Mouse (Mus musculus): Measurements from ENCODE around the gene Artn. TPM values are rescaled to one million over a fixed set of nuclear protein-coding genes. Genes with fewer than 3 reads are reported as not detected.

Gene Artn
- polyA plus RNA-seq, 1 experiment from 2014 or later = not detected

- ATAC-seq (no peak), DNase-seq (ENCODE audit: low read depth, low spot score) (no peak)
- POLR2A ChIA-PET = interaction anchor here (0.9 kb wide), 1 partner anchor 67 kb away, joined by 3 read pairs; no protein-coding TSS in a partner anchor
- TF ChIP-seq CTCF (IDR thresholded peaks at IDR 0.05) = no peak
- H3K27me3 ChIP-seq = no peaks in the 10 kb centered on the region
- in situ Hi-C loops (cut with MboI; ENCODE audit: low pct_unique_long_range_greater_than_20kb) = no loop called here
- CTCF ChIA-PET = interaction anchor here (0.9 to 1.2 kb wide), 3 partner anchors 17 to 160 kb away, joined by 3 read pairs; no protein-coding TSS in a partner anchor
Measured at GRCm38 (mm10) chr4:117923450-117923849, 6.1 kb downstream of the Artn start.

GRCm38 (mm10) chr4:117921358-117921757, 8.2 kb downstream of the Artn start:
- ATAC-seq (no peak), DNase-seq (ENCODE audit: low read depth, low spot score) (no peak)
- ChIA-PET POLR2A (no interaction called here), CTCF (no interaction called here)
- H3K27me3 ChIP-seq = no peaks in the 10 kb centered on the region
- TF ChIP-seq CTCF (IDR thresholded peaks at IDR 0.05) = no peak
- in situ Hi-C loops (cut with MboI; ENCODE audit: low pct_unique_long_range_greater_than_20kb) = no loop called here

GRCm38 (mm10) chr4:117918762-117919161, 10.8 kb downstream of the Artn start:
- no peak for ATAC-seq
- TF ChIP-seq CTCF (IDR thresholded peaks at IDR 0.05) = no peak
- ChIA-PET CTCF (interaction anchor here (1.0 to 1.8 kb wide), 2 partner anchors 10 to 165 kb away, joined by 3 to 6 read pairs; partner anchors contain the start of gene Artn), POLR2A (no interaction called here)
- H3K27me3 ChIP-seq = no peaks in the 10 kb centered on the region
- in situ Hi-C loops (cut with MboI; ENCODE audit: low pct_unique_long_range_greater_than_20kb) = no loop called here
- no peak for DNase-seq (ENCODE audit: low read depth, low spot score)

GRCm38 (mm10) chr4:117918261-117918660, 11.3 kb downstream of the Artn start:
- POLR2A ChIA-PET = no interaction called here
- H3K27me3 ChIP-seq = no peaks in the 10 kb centered on the region
- in situ Hi-C loops (cut with MboI; ENCODE audit: low pct_unique_long_range_greater_than_20kb) = no loop called here
- DNase-seq (ENCODE audit: low read depth, low spot score) (no peak), ATAC-seq (no peak)
- CTCF ChIA-PET = interaction anchor here (1.0 to 1.8 kb wide), 2 partner anchors 10 to 165 kb away, joined by 3 to 6 read pairs; partner anchors contain the start of gene Artn
- no peak for TF ChIP-seq CTCF (IDR thresholded peaks at IDR 0.05)

GRCm38 (mm10) chr4:117917847-117918246, 11.7 kb downstream of the Artn start:
- ATAC-seq (no peak), DNase-seq (ENCODE audit: low read depth, low spot score) (no peak)
- TF ChIP-seq CTCF (IDR thresholded peaks at IDR 0.05) = no peak
- ChIA-PET CTCF (interaction anchor here (1.0 to 1.8 kb wide), 2 partner anchors 11 to 166 kb away, joined by 3 to 6 read pairs; partner anchors contain the start of gene Artn), POLR2A (no interaction called here)
- in situ Hi-C loops (cut with MboI; ENCODE audit: low pct_unique_long_range_greater_than_20kb) = no loop called here
- H3K27me3 ChIP-seq = no peaks in the 10 kb centered on the region

GRCm38 (mm10) chr4:117917402-117917801, 12.2 kb downstream of the Artn start:
- in situ Hi-C loops (cut with MboI; ENCODE audit: low pct_unique_long_range_greater_than_20kb) = no loop called here
- no peak for TF ChIP-seq CTCF (IDR thresholded peaks at IDR 0.05)
- POLR2A ChIA-PET = no interaction called here
- no peak for ATAC-seq
- CTCF ChIA-PET = interaction anchor here (1.0 to 1.8 kb wide), 2 partner anchors 11 to 166 kb away, joined by 3 to 6 read pairs; partner anchors contain the start of gene Artn
- no peak for DNase-seq (ENCODE audit: low read depth, low spot score)
- no peaks in the 10 kb centered on the region for H3K27me3 ChIP-seq

- in situ Hi-C loops (cut with MboI; ENCODE audit: low pct_unique_long_range_greater_than_20kb) = no loop called here
- ATAC-seq = no peak
Measured at GRCm38 (mm10) chr4:117916386-117916785, 13.2 kb downstream of the Artn start.

GRCm38 (mm10) chr4:117915489-117916105, 14.0 kb downstream of the Artn start:
- DNase-seq (ENCODE audit: low read depth, low spot score) (no peak), ATAC-seq (no peak)
- in situ Hi-C loops (cut with MboI; ENCODE audit: low pct_unique_long_range_greater_than_20kb) = no loop called here
- H3K27me3 ChIP-seq = no peaks in the 10 kb centered on the region
- no peak for TF ChIP-seq CTCF (IDR thresholded peaks at IDR 0.05)
- POLR2A ChIA-PET = interaction anchor here (0.7 kb wide), 1 partner anchor 215 kb away, joined by 8 read pairs; no protein-coding TSS in a partner anchor
- CTCF ChIA-PET = interaction anchor here (1.0 to 1.2 kb wide), 2 partner anchors 12 to 56 kb away, joined by 3 to 5 read pairs; no protein-coding TSS in a partner anchor

More at GRCm38 (mm10) chr4:117916386-117916785, 13.2 kb downstream of the Artn start:
- DNase-seq (ENCODE audit: low read depth, low spot score) = no peak
- H3K27me3 ChIP-seq = no peaks in the 10 kb centered on the region
- no peak for TF ChIP-seq CTCF (IDR thresholded peaks at IDR 0.05)
- CTCF ChIA-PET = interaction anchor here (1.0 to 1.2 kb wide), 2 partner anchors 11 to 57 kb away, joined by 3 to 5 read pairs; no protein-coding TSS in a partner anchor
- POLR2A ChIA-PET = interaction anchor here (0.7 kb wide), 1 partner anchor 12 kb away, joined by 3 read pairs; the partner anchor contains the start of gene Artn

- TF ChIP-seq CTCF (IDR thresholded peaks at IDR 0.05) = no peak
- in situ Hi-C loops (cut with MboI; ENCODE audit: low pct_unique_long_range_greater_than_20kb) = no loop called here
- CTCF ChIA-PET = no interaction called here
- DNase-seq (ENCODE audit: low read depth, low spot score) (peak; percentile 41), ATAC-seq (peak; percentile 74)
- POLR2A ChIA-PET = interaction anchor here (1.0 kb wide), 2 partner anchors 9 to 102 kb away, joined by 3 read pairs; no protein-coding TSS in a partner anchor
- no peaks in the 10 kb centered on the region for H3K27me3 ChIP-seq
Measured at GRCm38 (mm10) chr4:117914591-117915442, 14.7 kb downstream of the Artn start, which contains the start of gene Ipo13. TSS of gene Ipo13 (minus strand) at chr4:117914999.

- in situ Hi-C loops (cut with MboI; ENCODE audit: low pct_unique_long_range_greater_than_20kb) = no loop called here
- ChIA-PET CTCF (no interaction called here), POLR2A (interaction anchor here (0.7 to 1.0 kb wide), 4 partner anchors 8 to 103 kb away, joined by 3 to 9 read pairs (median 6); no protein-coding TSS in a partner anchor)
- no peak for TF ChIP-seq CTCF (IDR thresholded peaks at IDR 0.05)
- DNase-seq (ENCODE audit: low read depth, low spot score) (no peak), ATAC-seq (no peak)
- H3K27me3 ChIP-seq = no peaks in the 10 kb centered on the region
Measured at GRCm38 (mm10) chr4:117914031-117914430, 15.5 kb downstream of the Artn start.
